Mouse (Mus musculus) cerebellum, adult 2 months (tissue): ENCODE results near the gene Hist2h2ac.

Experiments
- CTCF ChIP-seq: fragments of 200-500 bp; IDR thresholded peaks from 2 replicates; pipeline ENCODE4 v1.5.1; 2011; ENCODE audit warnings: low read depth, mild to moderate bottlenecking, control low read depth, low read length, moderate library complexity, borderline replicate concordance; ENCODE audit not compliant: insufficient read depth
- POLR2A ChIP-seq: fragments of 200-500 bp; IDR thresholded peaks from 2 replicates; pipeline ENCODE4 v1.6.1; 2011; ENCODE audit warnings: low read length, control low read depth, borderline replicate concordance; ENCODE audit not compliant: insufficient read depth

DNA sequence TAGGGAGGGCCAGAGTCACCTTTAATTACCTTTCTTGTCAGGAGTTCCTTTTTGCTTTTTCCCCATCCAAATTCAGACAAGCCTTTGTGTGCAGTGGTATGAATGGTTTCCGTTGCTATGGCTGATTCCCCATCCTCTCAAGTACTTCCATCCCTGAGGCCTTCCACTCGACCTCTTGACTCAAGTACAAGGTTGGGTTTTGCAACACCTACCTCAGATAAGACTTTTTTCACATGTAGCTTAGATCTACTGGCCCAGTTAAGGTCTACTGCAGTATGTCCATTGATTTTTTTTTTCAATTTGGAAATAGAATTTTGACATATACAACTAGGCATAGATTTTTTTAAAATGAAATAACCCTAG lies 11.1 kb upstream of the Hist2h2ac start:
- TF ChIP-seq CTCF (no peak), POLR2A (no peak)
